Mouse (Mus musculus): ENCODE measurements around the gene Itgb2.
A peak's percentile ranks its signal among the peaks of the same experiment; 100 is the strongest.

DNA sequence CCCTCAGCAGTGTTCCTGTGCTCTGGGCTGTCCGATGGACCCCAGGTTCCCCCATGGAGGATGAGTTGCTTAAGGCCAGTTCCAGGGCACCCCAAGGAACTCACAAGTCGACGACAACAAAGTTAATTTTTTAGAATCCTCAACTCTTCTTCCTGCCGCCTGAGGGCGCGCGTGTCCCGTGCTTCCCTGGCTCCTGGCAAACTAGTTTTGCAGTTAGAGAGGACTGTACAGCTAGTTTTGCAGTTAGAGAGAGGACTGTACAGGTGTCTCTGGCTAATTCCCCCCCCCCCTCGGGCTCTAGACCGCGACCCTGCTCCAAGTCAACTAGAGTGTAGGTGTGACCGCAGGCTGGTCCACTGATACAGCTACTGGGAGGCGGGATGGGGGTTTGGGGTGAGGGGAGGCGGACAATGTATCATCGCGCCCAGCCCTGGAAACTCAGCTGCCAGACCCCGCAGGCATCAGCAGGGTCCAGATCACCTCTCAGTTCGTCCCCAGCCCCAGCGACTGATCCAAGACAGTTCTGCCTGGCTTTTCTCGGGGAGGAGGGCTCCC lies 12.9 kb upstream of the Itgb2 start:
- TF ChIP-seq MAFK (IDR thresholded peaks at IDR 0.05; ENCODE audit: insufficient read depth, low read depth, low read length) (no peak), ZNF384 (IDR thresholded peaks at IDR 0.05; ENCODE audit: low read depth, low read length) (no peak), HCFC1 (IDR thresholded peaks at IDR 0.05; ENCODE audit: borderline replicate concordance, insufficient read depth, low read length) (no peak), CHD2 (IDR thresholded peaks at IDR 0.05; ENCODE audit: low read depth, low read length) (no peak), ZC3H11A (IDR thresholded peaks at IDR 0.05; ENCODE audit: borderline replicate concordance, low read depth, low read length) (peak; percentile 39; the same call in 1 of the 2 replicates)
